Mouse (Mus musculus) CH12.LX (cell line): ENCODE results near the gene Pip5k1a. TPM values are rescaled to one million over a fixed set of nuclear protein-coding genes. Genes with fewer than 3 reads are reported as not detected.

ENCODE experiments used
- DNase-seq: peaks from one replicate; pipeline ENCODE4 v3.0.0-alpha.2; 2013; ENCODE audit errors: extremely low read depth
- H3K27ac ChIP-seq: 2 replicates; pipeline ENCODE4 v1.5.1; 2012; ENCODE audit warnings: low read depth, mild to moderate bottlenecking, control low read depth, moderate library complexity; ENCODE audit not compliant: insufficient read depth
- H3K27me3 ChIP-seq: replicated peaks from 2 replicates; pipeline ENCODE3; 2012; ENCODE audit warnings: inconsistent platforms
- H3K36me3 ChIP-seq, 2 experiments: replicated peaks in 1 of 2; 2 replicates each; pipeline versions ENCODE3 to v1.6.1; 2012; ENCODE audit warnings: inconsistent platforms in 1 of 2, low read length in 1 of 2, mild to moderate bottlenecking in 1 of 2, mixed read lengths in 1 of 2, moderate library complexity in 1 of 2; ENCODE audit not compliant: control insufficient read depth in 1 of 2, insufficient read depth in 1 of 2
- H3K4me1 ChIP-seq, 2 experiments: 2 replicates each; pipeline ENCODE4 v1.6.1; 2012; ENCODE audit warnings: inconsistent platforms in 1 of 2, moderate library complexity in 1 of 2; ENCODE audit not compliant: insufficient read depth in 2 of 2, control insufficient read depth in 1 of 2
- H3K4me2 ChIP-seq: 2 replicates; pipeline ENCODE4 v1.6.1; 2012; ENCODE audit warnings: low read depth, mild to moderate bottlenecking, control low read depth; ENCODE audit not compliant: poor library complexity, insufficient read depth, severe bottlenecking
- H3K4me3 ChIP-seq, 3 experiments: fragments of 150-350 bp in 1 of 3; sonication (generic) in 1 of 3; replicated peaks in 1 of 3; 2 replicates each; pipeline versions ENCODE3 to v1.5.1; 2011 to 2012; ENCODE audit warnings: low read depth in 2 of 3, low read length in 2 of 3, mild to moderate bottlenecking in 2 of 3, moderate library complexity in 2 of 3, control low read depth in 1 of 3, improper control_type of control experiment in 1 of 3, inconsistent platforms in 1 of 3, mixed read lengths in 1 of 3; ENCODE audit not compliant: poor library complexity in 1 of 3
- H3K79me2 ChIP-seq: replicated peaks from 2 replicates; pipeline ENCODE4 v1.6.1; 2012; ENCODE audit warnings: mild to moderate bottlenecking, moderate library complexity; ENCODE audit not compliant: control insufficient read depth, poor library complexity, insufficient read depth, severe bottlenecking; ENCODE audit errors: extremely low read depth
- H3K9ac ChIP-seq: 2 replicates; pipeline ENCODE4 v1.6.1; 2012; ENCODE audit warnings: low read depth, mild to moderate bottlenecking, control low read depth, moderate library complexity; ENCODE audit not compliant: insufficient read depth
- H3K9me3 ChIP-seq: replicated peaks from 2 replicates; pipeline ENCODE3; 2012; ENCODE audit warnings: low read length, inconsistent platforms, mixed read lengths
- BHLHE40 ChIP-seq: IDR thresholded peaks from 2 replicates; pipeline ENCODE4 v1.6.1; 2011; ENCODE audit warnings: mild to moderate bottlenecking, low read depth, low read length, improper control_type of control experiment
- CHD1 ChIP-seq: IDR thresholded peaks from 2 replicates; pipeline ENCODE4 v1.6.1; 2012; ENCODE audit warnings: low read depth, low read length, improper control_type of control experiment, inconsistent platforms
- CHD2 ChIP-seq: IDR thresholded peaks from 2 replicates; pipeline ENCODE4 v1.6.1; 2011; ENCODE audit warnings: low read length, improper control_type of control experiment
- CTCF ChIP-seq, 2 experiments: IDR thresholded peaks in 1 of 2; conservative IDR thresholded peaks in 1 of 2; 2 replicates each; pipeline ENCODE4 v1.5.1; 2011 to 2012; ENCODE audit warnings: low read depth in 2 of 2, low read length in 2 of 2, improper control_type of control experiment in 1 of 2, inconsistent platforms in 1 of 2, mild to moderate bottlenecking in 1 of 2, moderate library complexity in 1 of 2
- EP300 ChIP-seq: IDR thresholded peaks from 2 replicates; pipeline ENCODE4 v1.6.1; 2011; ENCODE audit warnings: low read length, improper control_type of control experiment
- HCFC1 ChIP-seq: IDR thresholded peaks from 2 replicates; pipeline ENCODE4 v1.6.1; 2012; ENCODE audit warnings: low read depth, mild to moderate bottlenecking, inconsistent platforms, low read length, improper control_type of control experiment
- IRF4 ChIP-seq: IDR thresholded peaks from 2 replicates; pipeline ENCODE4 v1.6.1; 2014; ENCODE audit warnings: low read depth, mild to moderate bottlenecking, inconsistent platforms, low read length, improper control_type of control experiment
- JUND ChIP-seq: conservative IDR thresholded peaks from 2 replicates; pipeline ENCODE4 v1.6.1; 2011; ENCODE audit warnings: low read depth, low read length, improper control_type of control experiment
- MAFK ChIP-seq: IDR thresholded peaks from 2 replicates; pipeline ENCODE4 v1.6.1; 2011; ENCODE audit warnings: low read length, improper control_type of control experiment; ENCODE audit not compliant: insufficient replicate concordance
- MAX ChIP-seq: IDR thresholded peaks from 2 replicates; pipeline ENCODE4 v1.6.1; 2011; ENCODE audit warnings: low read length, improper control_type of control experiment
- MEF2A ChIP-seq: IDR thresholded peaks from 2 replicates; pipeline ENCODE4 v1.6.1; 2014; ENCODE audit warnings: low read depth, mild to moderate bottlenecking, inconsistent platforms, low read length, improper control_type of control experiment, borderline replicate concordance
- MXI1 ChIP-seq: IDR thresholded peaks from 2 replicates; pipeline ENCODE4 v1.6.1; 2011; ENCODE audit warnings: mild to moderate bottlenecking, low read depth, low read length, improper control_type of control experiment
- NELFE ChIP-seq: IDR thresholded peaks from 2 replicates; pipeline ENCODE4 v1.6.1; 2011; ENCODE audit warnings: low read depth, low read length, improper control_type of control experiment
- PAX5 ChIP-seq: IDR thresholded peaks from 2 replicates; pipeline ENCODE4 v1.6.1; 2012; ENCODE audit warnings: low read length, inconsistent platforms, mixed read lengths
- POLR2AphosphoS2 ChIP-seq: IDR thresholded peaks from 2 replicates; pipeline ENCODE4 v1.6.1; 2011; ENCODE audit warnings: low read depth, low read length, improper control_type of control experiment
- RAD21 ChIP-seq: IDR thresholded peaks from 2 replicates; pipeline ENCODE4 v1.6.1; 2011; ENCODE audit warnings: low read depth, mild to moderate bottlenecking, low read length, improper control_type of control experiment, moderate library complexity
- RCOR1 ChIP-seq: conservative IDR thresholded peaks from 2 replicates; pipeline ENCODE4 v1.6.1; 2012; ENCODE audit warnings: low read depth, mild to moderate bottlenecking, inconsistent platforms, low read length, improper control_type of control experiment
- SIN3A ChIP-seq: IDR thresholded peaks from 2 replicates; pipeline ENCODE4 v1.6.1; 2012; ENCODE audit warnings: low read length, improper control_type of control experiment, inconsistent platforms
- SMC3 ChIP-seq: IDR thresholded peaks from 2 replicates; pipeline ENCODE4 v1.6.1; 2011; ENCODE audit warnings: low read depth, low read length, improper control_type of control experiment
- TBP ChIP-seq: conservative IDR thresholded peaks from 2 replicates; pipeline ENCODE4 v1.6.1; 2011; ENCODE audit warnings: low read depth, low read length, improper control_type of control experiment
- USF2 ChIP-seq: conservative IDR thresholded peaks from 2 replicates; pipeline ENCODE4 v1.6.1; 2011; ENCODE audit warnings: low read depth, low read length, improper control_type of control experiment
- ZC3H11A ChIP-seq: IDR thresholded peaks from 2 replicates; pipeline ENCODE4 v1.6.1; 2012; ENCODE audit warnings: low read depth, mild to moderate bottlenecking, inconsistent platforms, low read length, improper control_type of control experiment
- ZMIZ1 ChIP-seq: IDR thresholded peaks from 2 replicates; pipeline ENCODE4 v1.6.1; 2012; ENCODE audit warnings: low read depth, mild to moderate bottlenecking, inconsistent platforms, low read length, improper control_type of control experiment
- ZNF384 ChIP-seq: IDR thresholded peaks from 2 replicates; pipeline ENCODE4 v1.6.1; 2012; ENCODE audit warnings: low read depth, low read length, improper control_type of control experiment, inconsistent platforms
- dilution Hi-C: fragments of 300-500 bp; cut with MboI; formaldehyde crosslinking; loops from 2 replicates; pipeline ENCODE4 v1.14.3; 2020; ENCODE audit warnings: low sequenced_read_pairs; ENCODE audit not compliant: extremely low pct_unique_long_range_greater_than_20kb, extremely low pct_ligation_motif_present
- in situ Hi-C: fragments of 300-500 bp; cut with MboI; formaldehyde crosslinking; loops from 3 replicates; pipeline ENCODE4 v1.14.3; 2019; ENCODE audit warnings: low sequenced_read_pairs, low pct_ligation_motif_present, low pct_unique_long_range_greater_than_20kb, mixed read lengths
- polyA plus RNA-seq: library from polyadenylated mRNA; unstranded; fragments of >175 nt; gene quantifications from 2 replicates; pipeline ENCODE4 v1.2.1, GENCODE M21; 2012; ENCODE audit warnings: low read depth; ENCODE audit not compliant: insufficient read length
- total RNA-seq, 2 experiments: library from RNA; depleted of rRNA; stranded (reverse); fragments of 300-350 nt in 1 of 2; fragments of >200 nt in 1 of 2; gene quantifications; 2 replicates each; pipeline ENCODE4 v1.2.3; 2012 to 2014

Gene Pip5k1a
- total and polyA plus RNA-seq, 3 experiments: 21.5 to 35.8 (median 34.1) TPM

GRCm38 (mm10) chr3:95142617-95143011 lies 35.9 kb upstream of the Pip5k1a start:
- peaks cover 11 to 29% of the 10 kb centered on the region in 2 experiments for H3K4me1 ChIP-seq
- H3K9me3 ChIP-seq: no peaks in the 10 kb centered on the region
- 0 out of 2 replicates have a peak, but pooled peaks cover 2% of the 10 kb centered on the region for H3K79me2 ChIP-seq
- no peak overlapping the region for H3K27ac ChIP-seq
- H3K9ac ChIP-seq: 0 out of 2 replicates have a peak overlapping the region, but pooled peaks have one; percentile 26
- in situ Hi-C loops (loop anchor here (10.0 kb wide), 1 partner anchor 72 kb away; the partner anchor contains the start of gene Gabpb2), dilution Hi-C loops (no loop called here)
- peaks cover 19 to 20% of the 10 kb centered on the region in 2 experiments for H3K36me3 ChIP-seq
- no peaks in the 10 kb centered on the region for H3K27me3 ChIP-seq
- TF ChIP-seq TBP (no peak), NELFE (no peak), MXI1 (no peak), JUND (no peak), ZC3H11A (no peak), RCOR1 (no peak), MAFK (no peak), RAD21 (peak; percentile 72), SIN3A (no peak), SMC3 (peak; percentile 76), PAX5 (no peak), POLR2AphosphoS2 (no peak), IRF4 (no peak), EP300 (no peak), CTCF (conservative IDR thresholded peaks at IDR 0.05 in 1 of 2, IDR thresholded peaks at IDR 0.05 in 1 of 2; ENCODE audit: low read depth in 2 of 2, low read length in 2 of 2) (peak; percentile 89 to 92), ZMIZ1 (no peak), MEF2A (no peak), HCFC1 (no peak), CHD1 (no peak), ZNF384 (no peak), BHLHE40 (no peak), USF2 (no peak), CHD2 (no peak), MAX (no peak)
- peak overlapping the region; percentile 8 to 65 (median 51) for H3K4me3 ChIP-seq
- peak; percentile 87 for DNase-seq
- H3K4me2 ChIP-seq: peak overlapping the region; percentile 69; the same call in 1 of the 2 replicates
